Mouse (Mus musculus) Patski (cell line): Measurements from ENCODE around the gene Ksr1. TPM values are rescaled to one million over a fixed set of nuclear protein-coding genes. Genes with fewer than 3 reads are reported as not detected.

Source experiments
- ATAC-seq: fragments of 100-300 bp; one replicate; pipeline ENCODE4 v1.8.0; 2021
- CTCF ChIA-PET: fragments of 350-600 bp; sonication (Branson Sonifier 250); formaldehyde crosslinking; loops from one replicate; lab custom pipeline; 2022; ENCODE audit warnings: inconsistent platforms; lab: Charles Lee
- POLR2A ChIA-PET: fragments of 350-600 bp; sonication (Branson Sonifier 250); formaldehyde crosslinking; loops from one replicate; lab custom pipeline; 2022; ENCODE audit warnings: antibody characterized with exemption, inconsistent platforms; lab: Charles Lee
- DNase-seq: peaks from one replicate; pipeline ENCODE4 v3.0.0-alpha.2; 2011; ENCODE audit warnings: low read depth, low spot score
- H3K27me3 ChIP-seq: fragments of 371-371 bp; one replicate; pipeline ENCODE4 v1.5.1; 2021
- CTCF ChIP-seq: fragments of 100-300 bp; IDR thresholded peaks from one replicate; pipeline ENCODE4 v1.5.1; 2021
- in situ Hi-C: fragments of 300-500 bp; cut with MboI; formaldehyde crosslinking; loops from 3 replicates; pipeline ENCODE4 v1.11.1; 2018; ENCODE audit warnings: low pct_unique_long_range_greater_than_20kb, mixed read lengths
- polyA plus RNA-seq: library from polyadenylated mRNA; unstranded; gene quantifications from one replicate; pipeline ENCODE4 v1.2.3, GENCODE M21; 2021

Ksr1 gene
- polyA plus RNA-seq, 1 experiment from 2014 or later, result 10.0 TPM

DNA sequence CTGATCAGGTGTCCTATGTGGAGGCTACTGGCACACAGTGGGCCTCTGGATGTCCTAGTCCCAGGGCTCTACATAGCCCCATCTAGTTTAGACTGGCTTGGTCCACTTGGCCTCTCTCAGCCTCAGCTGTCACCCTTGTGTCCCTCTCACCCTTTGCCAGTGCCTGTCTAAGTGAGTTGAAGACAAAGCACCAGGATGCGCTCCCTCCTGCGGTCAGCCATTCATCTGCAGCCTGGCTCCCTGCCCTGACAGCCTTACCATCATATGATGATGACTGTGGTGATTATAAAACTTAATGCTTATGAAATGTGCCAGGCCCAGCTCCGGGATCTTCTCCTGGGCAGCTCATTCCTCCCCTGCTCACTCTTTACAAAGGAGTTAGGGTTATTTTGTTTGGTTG, 30.5 kb upstream of the Ksr1 start:
- H3K27me3 ChIP-seq, result no peaks in the 10 kb centered on the region
- ChIA-PET CTCF (interaction anchor here (1.2 to 1.4 kb wide), 2 partner anchors 26 to 38 kb away, joined by 3 read pairs; no protein-coding TSS in a partner anchor), POLR2A (interaction anchor here (0.5 kb wide), 2 partner anchors 31 to 252 kb away, joined by 3 to 4 read pairs; no protein-coding TSS in a partner anchor)
- DNase-seq (no peak), ATAC-seq (no peak)
- no peak for TF ChIP-seq CTCF
- in situ Hi-C loops, result no loop called here

DNA sequence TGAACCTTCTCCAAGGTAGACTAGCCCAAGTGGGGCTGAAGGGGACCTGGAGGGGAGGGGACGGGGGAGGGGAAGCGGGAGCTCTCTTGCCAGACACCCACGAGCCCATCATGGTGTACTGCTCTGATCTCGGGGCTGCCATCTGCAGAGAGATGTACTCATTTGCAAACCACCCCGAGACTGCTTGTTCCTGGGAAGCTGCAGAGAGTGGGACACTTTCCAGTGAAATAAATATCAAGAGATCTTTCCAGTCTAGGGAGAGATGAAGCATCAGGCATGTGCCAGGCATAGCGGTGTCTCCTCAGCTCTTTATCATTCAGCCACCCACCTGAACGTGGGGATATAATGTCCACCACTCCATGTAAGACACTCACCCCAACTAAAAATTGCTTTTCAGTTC, 25.8 kb upstream of the Ksr1 start:
- in situ Hi-C loops, result no loop called here
- POLR2A ChIA-PET, result interaction anchor here (0.7 kb wide), 1 partner anchor 146 kb away, joined by 3 read pairs; no protein-coding TSS in a partner anchor
- CTCF ChIA-PET, result no interaction called here
- TF ChIP-seq CTCF, result no peak
- no peak for ATAC-seq
- no peak for DNase-seq
- no peaks in the 10 kb centered on the region for H3K27me3 ChIP-seq

DNA sequence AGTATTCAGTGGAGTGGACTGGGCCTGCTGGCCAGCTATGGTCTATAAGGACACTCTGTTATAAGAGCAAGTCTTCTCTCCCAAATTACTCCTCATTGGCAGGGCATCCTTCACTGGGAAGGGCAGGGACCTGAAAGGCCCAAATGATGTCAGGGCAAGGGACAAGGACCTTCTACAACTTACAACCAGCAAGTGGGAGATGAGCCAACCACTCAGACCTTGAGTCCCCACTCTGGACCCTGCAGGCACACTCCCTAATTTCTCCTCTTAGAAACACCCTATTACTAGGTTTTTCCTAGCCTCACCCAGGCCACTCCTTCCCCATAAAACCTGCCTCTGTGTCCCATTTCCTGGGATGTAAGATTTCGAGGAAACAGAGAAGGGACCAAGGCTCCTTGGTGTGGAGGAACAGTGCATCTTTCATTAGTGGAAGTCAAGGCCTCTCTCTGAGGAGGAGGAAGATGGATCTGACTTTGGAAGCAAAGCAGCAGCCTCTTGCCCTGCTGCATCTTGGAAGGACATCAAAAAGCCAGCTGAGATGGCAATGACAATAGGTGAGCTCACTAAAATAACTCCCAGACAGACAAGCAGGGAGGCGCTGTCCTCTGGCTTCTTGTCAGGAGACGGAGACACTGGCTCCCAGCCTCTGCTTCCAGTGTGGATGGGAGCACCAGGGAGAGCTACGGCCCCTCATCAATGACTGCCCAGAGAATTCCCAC, 20.5 kb upstream of the Ksr1 start:
- CTCF ChIA-PET, result no interaction called here
- ATAC-seq, result no peak

DNA sequence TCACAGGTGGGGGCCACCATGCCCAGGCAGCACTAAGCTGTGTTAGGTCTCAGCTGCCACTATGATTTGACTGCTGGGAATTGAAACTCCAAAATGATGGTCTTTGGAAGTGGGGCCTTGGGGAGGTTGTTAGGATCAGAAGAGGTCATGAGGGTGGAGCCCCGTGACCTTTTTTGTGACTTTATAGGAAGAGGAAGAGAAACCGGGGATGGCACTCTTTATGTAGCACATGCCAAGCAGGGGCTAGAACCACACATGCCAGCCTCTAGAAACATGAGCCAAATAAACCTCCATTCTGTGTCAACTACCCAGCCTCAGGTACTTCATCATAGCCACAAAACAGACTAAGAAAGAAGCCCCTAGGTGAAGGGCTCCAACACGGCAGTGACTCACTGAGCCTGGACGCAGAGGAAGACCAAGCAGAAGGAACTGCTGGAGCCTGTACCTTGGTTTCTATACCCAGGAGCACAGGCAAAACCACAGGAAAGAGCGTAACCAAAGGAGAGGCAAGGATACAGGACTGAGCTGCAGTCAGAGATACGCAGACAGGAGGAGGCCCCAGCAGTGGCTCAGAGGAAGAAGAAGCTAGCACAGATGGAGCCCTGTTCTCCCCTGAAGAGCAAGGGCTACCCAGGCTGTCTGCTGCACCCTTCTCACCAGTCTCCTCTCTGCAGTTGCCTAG, 15.0 kb upstream of the Ksr1 start:
- DNase-seq (no peak), ATAC-seq (no peak)
- in situ Hi-C loops, result no loop called here
- no peaks in the 10 kb centered on the region for H3K27me3 ChIP-seq
- TF ChIP-seq CTCF, result no peak
- ChIA-PET CTCF (no interaction called here), POLR2A (interaction anchor here (1.0 kb wide), 1 partner anchor 131 kb away, joined by 3 read pairs; no protein-coding TSS in a partner anchor)

More for the DNA sequence above, 20.5 kb upstream of the Ksr1 start:
- DNase-seq, result no peak
- no peak for TF ChIP-seq CTCF
- POLR2A ChIA-PET, result no interaction called here
- H3K27me3 ChIP-seq, result no peaks in the 10 kb centered on the region
- in situ Hi-C loops, result no loop called here

DNA sequence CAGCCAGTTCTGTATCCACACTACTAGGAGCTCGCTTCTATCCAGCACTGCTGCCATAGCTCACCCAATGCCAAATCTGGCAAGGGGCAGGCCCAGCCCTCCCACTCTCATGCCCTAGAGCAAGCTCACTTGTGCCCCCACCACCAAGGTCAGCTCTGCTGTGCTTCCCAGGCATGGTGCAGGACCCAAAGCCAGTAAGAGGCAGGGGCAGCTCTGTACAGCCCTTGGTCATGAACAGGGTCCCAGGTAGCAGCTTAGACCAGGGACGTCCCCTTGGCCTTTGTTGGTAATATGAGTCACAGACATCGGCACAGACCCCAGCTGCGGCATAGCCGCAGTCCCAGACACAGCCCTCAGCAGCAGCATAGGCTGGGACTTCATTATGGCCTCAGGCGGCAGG, 13.9 kb upstream of the Ksr1 start:
- DNase-seq (no peak), ATAC-seq (no peak)
- ChIA-PET POLR2A (no interaction called here), CTCF (interaction anchor here (1.1 kb wide), 1 partner anchor 10 kb away, joined by 4 read pairs; no protein-coding TSS in a partner anchor)
- in situ Hi-C loops, result no loop called here
- no peak for TF ChIP-seq CTCF
- H3K27me3 ChIP-seq, result no peaks in the 10 kb centered on the region

DNA sequence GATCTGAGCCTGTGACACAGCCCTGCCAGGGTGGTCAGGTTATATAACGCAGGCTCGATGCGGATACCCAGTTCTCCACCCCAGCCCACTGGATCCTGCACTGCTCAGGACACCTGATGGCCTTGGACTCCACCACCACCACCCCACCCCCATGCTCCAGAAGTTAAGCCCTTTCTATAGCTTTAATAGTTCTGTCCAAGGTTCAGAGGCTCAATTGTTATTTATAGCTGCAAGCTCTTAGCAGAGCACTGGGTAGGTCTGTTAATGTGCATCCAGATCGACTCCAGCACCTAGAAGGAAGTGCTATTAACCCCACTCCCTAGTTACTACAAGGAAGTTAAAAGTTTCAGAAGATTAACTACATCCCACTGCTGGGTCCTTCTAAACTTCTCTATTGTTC, 11.5 kb upstream of the Ksr1 start:
- in situ Hi-C loops, result no loop called here
- no peak for ATAC-seq

DNA sequence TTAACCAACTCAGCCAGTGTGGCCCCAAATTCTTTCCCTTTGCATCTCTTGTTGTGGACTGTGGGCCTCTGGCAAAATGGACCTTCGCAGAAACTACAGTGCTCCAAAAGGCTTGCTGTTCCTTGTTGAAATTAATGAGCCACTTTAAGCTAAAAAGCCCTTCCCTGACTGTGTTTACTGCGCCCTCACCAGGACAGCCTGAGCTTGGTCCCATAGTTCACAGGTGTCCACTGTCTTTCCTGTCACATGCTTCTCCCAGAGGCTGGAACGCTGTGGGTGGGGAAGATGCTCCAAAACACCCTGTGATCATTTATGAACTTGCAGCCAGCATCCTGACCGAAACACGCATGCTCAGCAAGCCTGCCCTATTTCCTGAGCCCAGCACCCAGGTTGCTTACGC, 9.1 kb upstream of the Ksr1 start:
- ATAC-seq (no peak), DNase-seq (no peak)
- no peak for TF ChIP-seq CTCF
- POLR2A ChIA-PET, result no interaction called here
- no peaks in the 10 kb centered on the region for H3K27me3 ChIP-seq
- CTCF ChIA-PET, result interaction anchor here (1.1 kb wide), 1 partner anchor 124 kb away, joined by 3 read pairs; no protein-coding TSS in a partner anchor
- in situ Hi-C loops, result no loop called here

More for the DNA sequence above, 11.5 kb upstream of the Ksr1 start:
- H3K27me3 ChIP-seq, result no peaks in the 10 kb centered on the region
- no peak for DNase-seq
- POLR2A ChIA-PET, result no interaction called here
- CTCF ChIA-PET, result no interaction called here
- no peak for TF ChIP-seq CTCF

DNA sequence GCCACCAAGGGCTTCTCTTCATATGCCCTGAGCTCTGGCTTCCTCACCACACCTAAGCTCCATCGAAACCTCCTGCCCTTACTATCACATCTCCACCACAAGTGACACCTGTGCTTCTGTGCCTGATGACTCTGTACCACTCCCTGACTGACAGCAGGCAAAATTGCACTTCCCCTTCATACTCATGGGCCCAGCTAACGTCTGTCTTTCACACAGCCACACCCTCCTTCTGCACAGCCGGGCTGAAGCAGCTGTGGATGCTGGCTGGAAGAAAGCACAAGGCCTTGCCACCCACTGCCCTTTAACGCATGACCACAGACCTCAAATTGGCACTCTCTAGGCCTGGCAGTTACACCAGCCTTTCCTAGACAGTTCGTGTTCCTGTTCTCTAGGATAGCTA, 6.5 kb upstream of the Ksr1 start:
- no peak for TF ChIP-seq CTCF
- no peak for ATAC-seq
- in situ Hi-C loops, result no loop called here
- POLR2A ChIA-PET, result no interaction called here
- CTCF ChIA-PET, result interaction anchor here (1.6 kb wide), 1 partner anchor 11 kb away, joined by 4 read pairs; no protein-coding TSS in a partner anchor
- no peaks in the 10 kb centered on the region for H3K27me3 ChIP-seq
- DNase-seq, result no peak

DNA sequence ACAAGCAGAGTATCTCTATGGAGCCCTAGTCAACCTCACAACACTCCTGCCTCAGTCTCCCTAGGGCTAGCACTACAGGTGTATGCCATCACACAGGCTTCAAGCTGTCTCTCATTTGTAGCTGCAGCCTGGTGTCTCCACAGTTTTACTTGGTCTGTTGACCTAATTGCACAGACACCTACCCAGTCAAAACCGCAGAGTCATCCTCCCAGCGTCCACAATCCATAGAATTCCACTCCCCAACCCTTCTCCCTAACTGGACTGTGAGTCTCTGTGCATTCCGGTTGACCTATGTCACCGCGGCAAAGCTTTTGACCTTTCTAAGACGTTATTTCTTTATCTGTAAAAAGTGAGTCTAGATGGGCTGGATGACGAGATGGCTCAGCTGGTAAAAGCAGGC, 5.7 kb upstream of the Ksr1 start:
- no peaks in the 10 kb centered on the region for H3K27me3 ChIP-seq
- DNase-seq, result no peak
- TF ChIP-seq CTCF, result no peak
- CTCF ChIA-PET, result interaction anchor here (1.2 to 1.6 kb wide), 2 partner anchors 12 to 62 kb away, joined by 3 to 4 read pairs; no protein-coding TSS in a partner anchor
- ATAC-seq, result no peak
- in situ Hi-C loops, result no loop called here
- POLR2A ChIA-PET, result no interaction called here

DNA sequence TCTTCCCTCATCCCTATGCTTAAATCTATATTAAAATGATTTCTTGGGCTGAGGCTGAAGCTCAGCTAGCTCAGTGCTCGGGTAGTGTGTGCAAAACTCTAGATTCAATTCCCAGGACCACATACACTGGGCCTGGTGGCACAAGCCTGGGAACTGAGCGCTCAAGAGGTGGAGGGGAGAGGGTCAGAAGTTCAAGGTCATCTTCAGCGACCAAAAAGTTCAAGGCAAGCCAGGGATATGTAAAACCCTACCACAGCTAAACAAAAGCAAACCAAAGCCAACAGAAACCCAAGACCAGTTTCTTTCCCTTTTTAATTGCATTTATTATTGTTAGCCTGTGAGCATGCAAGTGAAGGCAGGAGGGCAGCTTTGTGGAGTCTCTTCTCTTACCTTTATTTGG, 4.1 kb upstream of the Ksr1 start:
- ATAC-seq (no peak), DNase-seq (no peak)
- no peak for TF ChIP-seq CTCF
- in situ Hi-C loops, result no loop called here
- POLR2A ChIA-PET, result no interaction called here
- no peaks in the 10 kb centered on the region for H3K27me3 ChIP-seq
- CTCF ChIA-PET, result interaction anchor here (1.3 kb wide), 2 partner anchors 9 to 26 kb away, joined by 3 to 4 read pairs; no protein-coding TSS in a partner anchor

DNA sequence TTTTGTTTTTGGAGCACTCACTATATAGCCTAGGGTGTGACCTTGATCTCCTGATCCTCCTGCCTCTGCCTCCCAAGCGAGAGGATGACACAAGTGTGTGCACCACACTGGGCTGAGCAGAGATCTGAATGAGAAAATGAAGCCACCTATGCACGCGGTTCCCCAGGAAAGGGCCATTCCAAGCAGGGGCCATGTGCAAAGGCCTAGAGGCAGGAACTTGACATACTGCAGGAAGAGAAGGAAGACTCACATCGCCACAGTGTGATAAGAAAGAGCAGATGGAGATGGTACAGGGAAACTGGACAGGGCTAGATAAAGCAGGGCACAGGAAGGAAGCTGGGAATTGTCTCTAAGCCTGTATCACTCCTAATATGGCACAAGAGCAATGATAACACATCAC, 3.1 kb upstream of the Ksr1 start:
- DNase-seq, result no peak
- ATAC-seq, result no peak
- in situ Hi-C loops, result loop anchor here (5.0 kb wide), 1 partner anchor 117 kb away; no protein-coding TSS in a partner anchor
- CTCF ChIA-PET, result no interaction called here
- TF ChIP-seq CTCF, result no peak
- POLR2A ChIA-PET, result interaction anchor here (0.6 kb wide), 1 partner anchor 31 kb away, joined by 4 read pairs; no protein-coding TSS in a partner anchor
- H3K27me3 ChIP-seq, result no peaks in the 10 kb centered on the region
